Mouse (Mus musculus): Measurements from ENCODE around the gene Lrrc8d.
A peak's percentile ranks its signal among the peaks of the same experiment; 100 is the strongest.

Gene Lrrc8d

DNA sequence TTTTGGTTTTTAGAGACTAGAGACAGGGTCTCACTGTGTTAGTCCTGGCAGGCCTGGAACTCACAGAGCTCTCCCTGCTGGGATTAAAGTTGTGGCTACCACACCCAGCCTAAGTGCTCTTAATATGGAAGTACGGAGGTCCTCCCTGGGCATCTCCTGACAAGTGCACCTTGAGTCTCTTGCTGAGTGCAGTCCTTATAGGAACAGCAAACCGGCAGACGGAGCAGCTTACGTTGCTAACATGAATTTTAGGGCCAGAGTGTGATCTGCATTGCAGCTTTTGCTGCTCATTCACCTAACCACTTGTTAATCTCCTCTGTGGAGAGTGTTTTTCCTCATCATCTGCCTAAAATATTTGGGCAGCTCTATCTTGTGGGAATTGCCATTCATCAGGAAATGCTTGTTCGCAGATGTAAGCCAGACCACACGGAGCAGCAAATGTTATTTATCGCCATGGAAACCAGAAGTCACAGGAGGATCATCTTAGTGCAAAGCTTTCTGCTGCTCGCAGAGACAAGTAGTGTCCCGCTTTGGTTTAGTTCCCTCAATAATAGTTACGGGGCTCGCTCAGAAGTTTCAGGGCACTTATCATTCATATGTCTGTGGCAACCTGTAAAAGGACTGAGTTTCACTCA is 62.2 kb downstream of the Lrrc8d start:
- no peak for ATAC-seq (ENCODE audit: insufficient number of reproducible peaks, low FRiP score, low TSS enrichment)

- no peak for ATAC-seq (ENCODE audit: insufficient number of reproducible peaks, low FRiP score, low TSS enrichment)
These were observed 64.6 kb downstream of the Lrrc8d start for GRCm38 (mm10) chr5:105764369-105764768.

DNA sequence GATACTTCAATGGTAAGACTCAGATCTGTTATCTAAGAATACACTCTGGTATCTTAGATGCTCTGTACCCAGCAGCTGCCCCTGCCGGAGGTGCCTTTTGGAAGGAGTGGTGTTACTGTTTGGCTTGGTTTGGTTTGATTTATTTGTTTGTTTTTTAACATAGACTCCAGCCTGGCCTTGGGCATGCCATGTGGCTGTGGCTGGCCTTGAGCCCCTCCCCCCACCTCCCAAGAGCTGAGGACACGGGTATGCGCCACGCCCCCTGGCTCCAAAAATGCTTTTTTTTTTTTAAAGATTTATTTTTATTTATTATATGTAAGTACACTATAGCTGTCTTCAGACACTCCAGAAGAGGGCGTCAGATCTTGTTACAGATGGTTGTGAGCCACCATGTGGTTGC is 65.6 kb downstream of the Lrrc8d start:
- no peak for ATAC-seq (ENCODE audit: insufficient number of reproducible peaks, low FRiP score, low TSS enrichment)

DNA sequence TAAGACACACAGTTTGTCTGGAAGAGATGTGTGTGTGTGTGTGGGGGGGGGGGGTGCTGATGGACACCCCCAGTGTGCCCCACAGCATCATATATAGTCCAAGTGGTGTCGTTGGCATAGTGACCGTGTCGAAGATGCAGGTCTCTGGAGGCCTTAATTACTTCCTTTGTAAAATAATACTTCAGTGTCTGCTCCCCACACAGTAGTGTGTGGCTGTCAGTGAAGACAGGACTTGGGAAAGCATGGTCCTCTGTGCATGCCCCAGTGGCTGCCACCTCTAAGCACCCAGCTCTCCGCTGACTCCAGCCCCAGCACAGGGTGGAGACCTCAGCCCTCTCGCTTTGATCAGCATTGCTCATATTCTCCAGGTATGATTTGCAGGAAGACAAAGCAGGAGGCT is 76.6 kb downstream of the Lrrc8d start:
- no peak for ATAC-seq (ENCODE audit: insufficient number of reproducible peaks, low FRiP score, low TSS enrichment)

GRCm38 (mm10) chr5:105776978-105777593 is 77.3 kb downstream of the Lrrc8d start:
- no peak for ATAC-seq (ENCODE audit: insufficient number of reproducible peaks, low FRiP score, low TSS enrichment)

DNA sequence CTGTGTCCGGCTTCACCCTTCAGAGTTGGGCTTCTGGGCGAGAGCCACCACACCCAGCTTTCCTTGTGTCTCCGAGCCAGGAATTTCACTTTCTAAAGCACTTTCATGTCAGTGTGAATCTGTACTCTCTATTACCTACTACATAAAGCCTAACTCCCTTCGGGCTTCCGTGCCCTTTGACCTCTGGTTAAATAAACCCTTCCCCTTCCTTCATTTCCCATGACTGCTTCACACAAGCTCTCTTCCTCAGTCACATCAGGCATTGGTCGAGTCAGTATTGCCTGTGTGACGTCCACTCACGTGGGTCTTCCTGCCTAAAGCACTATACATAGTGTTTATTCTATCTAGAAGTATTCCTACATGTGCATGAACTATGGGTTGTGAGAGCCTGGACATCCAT is 77.9 kb downstream of the Lrrc8d start:
- no peak for ATAC-seq (ENCODE audit: insufficient number of reproducible peaks, low FRiP score, low TSS enrichment)

GRCm38 (mm10) chr5:105778189-105778588 is 78.4 kb downstream of the Lrrc8d start:
- no peak for ATAC-seq (ENCODE audit: insufficient number of reproducible peaks, low FRiP score, low TSS enrichment)

- no peak for ATAC-seq (ENCODE audit: insufficient number of reproducible peaks, low FRiP score, low TSS enrichment)
These were observed 79.0 kb downstream of the Lrrc8d start for GRCm38 (mm10) chr5:105778723-105779122.

DNA sequence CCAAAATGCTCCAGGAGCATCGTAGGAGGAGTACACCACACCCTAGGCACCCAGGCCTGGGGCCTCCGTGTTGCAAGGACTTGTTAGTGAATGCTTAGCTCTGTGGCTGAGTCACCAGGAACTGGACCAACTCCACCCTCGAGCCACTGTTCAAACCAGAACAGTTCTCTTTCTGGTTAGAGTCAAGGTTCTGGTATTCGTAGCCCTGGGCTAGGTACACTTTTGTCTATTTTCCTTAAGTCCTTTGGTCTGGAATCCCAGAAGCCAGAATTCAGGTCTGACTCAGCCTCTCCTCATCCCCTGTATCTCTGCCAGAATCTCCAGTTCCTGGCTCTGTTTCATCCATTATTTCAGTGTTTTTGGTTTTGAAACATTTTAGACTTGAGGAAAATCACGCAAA is 79.6 kb downstream of the Lrrc8d start:
- no peak for ATAC-seq (ENCODE audit: insufficient number of reproducible peaks, low FRiP score, low TSS enrichment)

DNA sequence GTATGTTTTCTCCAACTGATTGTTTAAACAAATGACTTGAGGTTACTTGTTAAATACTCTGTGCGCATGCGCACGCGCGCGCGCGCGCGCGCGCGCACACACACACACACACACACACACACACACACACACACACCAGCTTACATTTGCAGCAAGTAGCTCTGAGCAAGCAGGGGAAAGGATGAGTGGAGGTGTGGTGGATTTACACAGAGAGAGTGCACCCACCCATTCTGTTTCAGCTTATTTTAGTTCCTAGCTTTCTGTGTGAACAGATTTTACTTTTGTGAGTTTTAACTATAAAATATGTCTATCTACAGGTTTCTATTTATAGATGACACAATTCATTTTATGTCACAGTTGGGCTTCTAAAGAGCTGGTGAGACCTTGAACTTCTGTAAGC is 84.1 kb downstream of the Lrrc8d start:
- no peak for ATAC-seq (ENCODE audit: insufficient number of reproducible peaks, low FRiP score, low TSS enrichment)

GRCm38 (mm10) chr5:105784724-105785123 is 85.0 kb downstream of the Lrrc8d start:
- no peak for ATAC-seq (ENCODE audit: insufficient number of reproducible peaks, low FRiP score, low TSS enrichment)

DNA sequence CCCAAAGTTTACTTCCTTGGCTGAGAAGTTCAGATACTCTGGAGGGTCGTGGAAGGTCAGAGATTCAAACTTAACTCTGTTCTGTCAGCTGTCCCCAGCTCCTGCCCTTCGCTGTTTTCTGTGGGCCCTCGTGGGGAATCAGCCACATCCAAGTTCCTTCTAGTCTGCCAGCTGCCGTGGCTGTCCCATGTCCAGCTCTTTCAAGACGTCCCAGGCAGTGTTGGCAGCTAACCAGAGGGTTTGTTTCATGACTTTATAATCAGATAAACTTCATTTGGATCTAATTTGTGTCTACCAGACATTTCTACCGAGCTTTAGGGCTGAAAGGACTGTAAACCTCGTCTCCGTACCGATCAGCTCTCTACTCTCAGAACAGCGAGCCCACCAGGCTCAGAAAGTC is 87.8 kb downstream of the Lrrc8d start:
- ATAC-seq (ENCODE audit: insufficient number of reproducible peaks, low FRiP score, low TSS enrichment) = no peak

GRCm38 (mm10) chr5:105789801-105790200 is 90.0 kb downstream of the Lrrc8d start:
- ATAC-seq (ENCODE audit: insufficient number of reproducible peaks, low FRiP score, low TSS enrichment) = no peak

- no peak for ATAC-seq (ENCODE audit: insufficient number of reproducible peaks, low FRiP score, low TSS enrichment)
These were observed 92.6 kb downstream of the Lrrc8d start for GRCm38 (mm10) chr5:105792331-105792801.

DNA sequence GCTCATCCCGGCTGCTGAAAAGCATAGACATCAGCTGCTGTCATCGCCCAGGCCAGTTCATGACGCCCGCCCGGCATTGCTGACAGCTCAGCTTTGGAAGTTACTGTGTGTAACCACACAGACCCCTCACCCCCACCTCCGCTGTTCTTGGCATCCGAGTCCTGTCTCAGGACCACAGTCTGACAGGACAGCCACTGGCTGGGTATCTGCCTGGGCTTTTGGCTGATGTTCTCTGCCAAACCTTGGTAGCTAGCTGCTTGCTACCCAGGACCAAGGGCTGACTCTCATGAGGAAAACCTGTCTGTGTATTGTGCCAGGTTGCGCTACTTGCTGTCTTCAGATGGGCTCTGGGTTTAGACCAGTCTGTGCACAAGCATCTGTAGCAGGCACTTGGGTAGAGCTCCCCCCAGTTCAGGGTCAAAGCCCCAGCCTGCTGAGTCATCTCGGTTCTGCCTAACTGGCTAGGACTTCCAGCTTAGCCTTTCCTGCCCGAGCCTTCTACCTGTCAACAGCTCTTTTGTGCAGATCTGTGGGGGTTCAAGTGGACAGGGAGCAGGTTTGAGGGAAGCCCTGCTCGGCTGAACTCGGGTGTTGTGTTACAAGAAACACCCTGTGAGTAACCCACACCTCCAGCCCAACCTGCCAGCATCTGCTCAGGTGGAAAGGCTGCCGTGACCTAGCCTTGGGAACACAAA is 93.2 kb downstream of the Lrrc8d start:
- ATAC-seq (ENCODE audit: insufficient number of reproducible peaks, low FRiP score, low TSS enrichment) = peak; percentile 65

GRCm38 (mm10) chr5:105793548-105793940 is 93.8 kb downstream of the Lrrc8d start:
- ATAC-seq (ENCODE audit: insufficient number of reproducible peaks, low FRiP score, low TSS enrichment) = no peak

- no peak for ATAC-seq (ENCODE audit: insufficient number of reproducible peaks, low FRiP score, low TSS enrichment)
These were observed 98.7 kb downstream of the Lrrc8d start for GRCm38 (mm10) chr5:105798421-105798820.

DNA sequence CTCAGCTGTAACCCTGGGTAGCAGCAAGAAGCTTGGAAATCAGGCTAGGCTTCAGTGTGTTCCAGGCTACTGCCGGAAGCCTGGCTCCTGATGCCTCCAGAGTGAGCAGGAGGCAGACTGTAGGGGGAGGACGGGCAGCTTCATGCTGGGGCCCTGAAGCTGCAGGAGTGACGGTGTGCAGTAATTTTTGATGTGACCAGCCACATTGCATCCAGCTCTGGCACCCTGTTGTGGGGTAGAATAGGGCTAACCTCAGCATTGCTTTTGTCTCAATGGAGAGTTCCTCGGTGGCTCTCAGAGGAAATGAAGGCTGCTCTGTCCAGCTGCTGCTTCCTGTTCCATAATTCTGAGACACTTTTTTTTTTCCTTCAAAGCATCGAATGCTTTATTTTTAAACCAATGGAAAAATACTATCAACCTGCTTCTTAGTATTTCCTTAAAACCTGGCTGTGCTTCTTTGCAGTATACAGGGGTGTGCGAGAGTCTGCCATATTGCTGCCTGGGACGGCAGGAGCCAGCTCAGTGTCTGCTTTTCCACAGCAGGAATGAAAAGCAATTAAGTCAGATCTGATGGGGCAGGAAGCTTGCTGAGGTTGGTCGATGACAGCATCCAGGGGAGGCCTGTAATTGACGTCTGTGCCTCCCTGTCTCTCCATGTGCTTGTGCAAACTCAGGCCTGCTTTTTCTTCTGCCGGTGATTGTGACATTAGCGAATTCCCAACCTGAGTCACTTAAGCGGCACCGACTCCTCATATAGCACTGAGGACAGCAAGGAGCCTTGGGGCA is 100.3 kb downstream of the Lrrc8d start:
- no peak for ATAC-seq (ENCODE audit: insufficient number of reproducible peaks, low FRiP score, low TSS enrichment)

DNA sequence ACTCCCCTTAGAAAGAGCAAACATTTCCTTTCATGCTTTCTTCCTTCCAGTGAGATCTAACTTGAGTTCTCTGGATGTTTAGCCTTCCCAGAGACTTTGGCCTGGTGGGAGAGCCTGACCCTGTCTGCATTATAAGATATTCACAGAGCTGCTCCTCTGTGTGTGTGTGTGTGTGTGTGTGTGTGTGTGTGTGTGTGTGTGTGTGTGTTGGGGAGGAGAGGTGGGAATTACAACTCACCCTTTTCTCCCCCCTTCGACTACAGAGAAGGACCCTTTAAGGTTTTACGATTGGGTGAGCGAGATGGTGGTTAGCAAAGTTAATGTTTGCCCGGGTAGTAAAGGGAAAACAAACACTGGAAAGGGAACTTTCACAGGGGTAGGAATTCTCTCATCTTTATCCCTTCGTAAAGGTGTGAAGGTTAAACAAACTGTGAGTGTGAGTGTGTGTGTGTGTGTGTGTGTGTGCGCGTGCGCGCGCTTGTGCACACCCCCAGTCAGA is 101.3 kb downstream of the Lrrc8d start:
- no peak for ATAC-seq (ENCODE audit: insufficient number of reproducible peaks, low FRiP score, low TSS enrichment)

- no peak for ATAC-seq (ENCODE audit: insufficient number of reproducible peaks, low FRiP score, low TSS enrichment)
These were observed 106.2 kb downstream of the Lrrc8d start for GRCm38 (mm10) chr5:105805955-105806354.

DNA sequence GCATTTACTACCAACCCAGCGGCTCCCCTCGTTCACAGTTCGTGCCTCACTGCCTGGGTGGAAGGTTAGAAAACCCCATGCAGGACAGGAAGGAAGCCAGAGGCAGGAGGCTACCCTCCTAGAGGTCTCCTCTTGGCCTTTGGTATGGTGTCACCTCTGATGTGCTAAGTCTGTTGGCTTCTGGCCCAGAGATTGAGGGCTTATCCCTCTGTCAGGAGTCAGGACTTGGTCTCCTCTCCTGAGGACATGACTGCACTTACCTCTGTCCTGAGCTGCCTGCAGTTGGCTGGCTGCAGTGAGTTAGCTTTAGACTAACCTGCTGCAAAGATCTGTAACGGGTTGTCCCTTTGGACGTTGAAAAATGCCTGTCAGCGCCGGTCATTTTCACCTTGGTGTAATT is 107.7 kb downstream of the Lrrc8d start:
- no peak for ATAC-seq (ENCODE audit: insufficient number of reproducible peaks, low FRiP score, low TSS enrichment)

Data from cerebellum, adult (tissue).